Mouse (Mus musculus) liver, embryonic 11.5 days (tissue): ENCODE data around the gene Gm49361. TPM values are rescaled to one million over a fixed set of nuclear protein-coding genes. Genes with fewer than 3 reads are reported as not detected.

ENCODE experiments used
- ATAC-seq: fragments of 200-750 bp; cut with Nextera tagmentation; replicated peaks from 2 replicates; pipeline ENCODE4 v1.8.0; 2017; ENCODE audit warnings: moderate number of reproducible peaks, mild to moderate bottlenecking, moderate TSS enrichment, moderate library complexity; ENCODE audit not compliant: low FRiP score
- DNase-seq: peaks from one replicate; pipeline ENCODE4 v3.0.0-alpha.2; 2017; ENCODE audit warnings: low spot score
- H3K27ac ChIP-seq: fragments of 300-500 bp; sonication (generic); 2 replicates; pipeline ENCODE4 v1.5.1; 2014; ENCODE audit warnings: mild to moderate bottlenecking, low read depth, low read length, control low read depth
- H3K27me3 ChIP-seq: fragments of 300-500 bp; sonication (generic); replicated peaks from 2 replicates; pipeline ENCODE4 v1.6.1; 2014; ENCODE audit warnings: low read length, mixed read lengths; ENCODE audit not compliant: control insufficient read depth, insufficient read depth
- H3K36me3 ChIP-seq: fragments of 300-500 bp; sonication (generic); 2 replicates; pipeline ENCODE4 v1.6.1; 2014; ENCODE audit warnings: mild to moderate bottlenecking, low read length, moderate library complexity, mixed read lengths; ENCODE audit not compliant: control insufficient read depth, insufficient read depth
- H3K4me1 ChIP-seq: fragments of 300-500 bp; sonication (generic); replicated peaks from 2 replicates; pipeline ENCODE4 v1.6.1; 2014; ENCODE audit warnings: low read length, mixed read lengths; ENCODE audit not compliant: control insufficient read depth, insufficient read depth
- H3K4me2 ChIP-seq: fragments of 300-500 bp; sonication (generic); 2 replicates; pipeline ENCODE4 v1.6.1; 2014; ENCODE audit warnings: mild to moderate bottlenecking, control low read depth, moderate library complexity
- H3K4me3 ChIP-seq: fragments of 300-500 bp; sonication (generic); 2 replicates; pipeline ENCODE4 v1.5.1; 2014; ENCODE audit warnings: low read depth, low read length, control low read depth
- H3K9ac ChIP-seq: fragments of 300-500 bp; sonication (generic); 2 replicates; pipeline ENCODE4 v1.6.1; 2014; ENCODE audit warnings: low read depth, low read length, control low read depth
- H3K9me3 ChIP-seq: fragments of 300-500 bp; sonication (generic); 2 replicates; pipeline ENCODE4 v1.6.1; 2016; ENCODE audit warnings: low read length, inconsistent platforms, mixed read lengths; ENCODE audit not compliant: control insufficient read depth
- WGBS: fragments of 180-500 bp; shearing (Covaris S2); extraction: QIAGEN DNeasy Blood & Tissue Kit; methylation state at CpG from one replicate; pipeline ENCODE4 v1.1.7; 2014; 5-methylcytosine and 5-hydroxymethylcytosine counted together
- polyA plus RNA-seq: library from polyadenylated mRNA; unstranded; fragments of >200 nt; fragmentation: Nextera tagmentation; extraction: Ambion mirVana; gene quantifications from 2 replicates; pipeline ENCODE4 v1.2.1, GENCODE M21; 2014

The Gm49361 gene
- polyA plus RNA-seq, 1 experiment from 2014 or later = not detected

DNA sequence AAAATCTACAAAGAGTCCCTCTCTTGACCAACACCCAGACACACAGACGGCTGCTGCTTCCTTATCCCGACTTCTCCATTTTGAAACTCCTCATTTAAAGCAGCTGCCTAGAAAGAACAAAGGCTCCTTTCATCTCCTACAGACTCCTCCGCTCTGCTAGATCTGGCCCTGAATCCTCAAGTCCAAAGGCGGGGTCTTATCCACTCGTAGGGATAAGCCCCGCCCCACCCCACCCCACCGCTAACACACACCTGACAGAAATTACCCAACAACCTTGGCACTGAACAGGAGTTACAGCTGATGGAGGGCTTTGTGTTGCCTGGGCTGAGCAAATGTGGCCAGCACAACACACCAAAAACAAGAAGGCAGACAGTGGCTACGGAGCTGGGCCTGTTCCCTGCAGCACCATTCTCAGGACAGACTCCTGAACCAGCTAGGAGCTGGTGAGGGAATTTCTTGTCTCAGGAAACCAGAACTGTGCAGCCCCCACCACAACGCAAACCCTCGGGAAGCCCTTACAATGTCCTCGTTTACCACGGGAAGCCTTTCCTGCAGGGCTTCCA, 43.9 kb downstream of the Gm49361 start:
- no peaks in the 10 kb centered on the region for H3K4me1 ChIP-seq
- H3K36me3 ChIP-seq = peaks cover 8% of the 10 kb centered on the region; the same call in 1 of the 2 replicates
- no peaks in the 10 kb centered on the region for H3K27me3 ChIP-seq
- DNase-seq = no peak
- 75% methylated on average over 12 of the region's 12 CpGs for WGBS
- H3K27ac ChIP-seq = no peak overlapping the region
- no peak for ATAC-seq
- H3K9ac ChIP-seq = no peak overlapping the region
- no peak overlapping the region for H3K4me3 ChIP-seq
- H3K4me2 ChIP-seq = no peak overlapping the region
- no peaks in the 10 kb centered on the region for H3K9me3 ChIP-seq

DNA sequence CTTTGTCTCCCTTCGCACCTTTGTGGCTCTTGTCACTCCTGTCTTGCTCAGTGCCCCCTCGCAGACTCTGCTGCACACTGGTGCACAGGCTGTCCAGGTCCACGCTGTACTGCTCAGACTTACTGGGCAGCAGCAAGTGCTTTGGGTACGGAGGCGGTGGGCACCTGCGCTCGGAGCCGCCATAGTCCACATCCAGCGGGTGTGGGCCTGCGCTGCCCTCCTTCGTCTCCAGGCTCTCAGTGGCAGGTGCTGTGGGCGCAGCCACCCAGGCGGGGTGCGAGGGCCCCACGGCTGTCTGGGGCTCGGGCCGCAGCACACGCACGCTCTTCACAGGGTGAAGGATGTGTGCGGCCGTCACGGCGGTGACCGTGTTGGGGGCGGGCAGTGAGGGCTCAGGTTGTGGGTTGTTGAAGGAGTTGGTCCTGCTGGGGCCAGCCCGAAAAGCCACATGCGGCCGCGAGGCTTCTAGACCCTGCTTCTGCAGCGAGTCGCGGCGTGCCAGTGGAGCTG, 46.4 kb downstream of the Gm49361 start:
- H3K9ac ChIP-seq = no peak overlapping the region
- no peak for DNase-seq
- WGBS = 93% methylated on average over 33 of the region's 33 CpGs

DNA sequence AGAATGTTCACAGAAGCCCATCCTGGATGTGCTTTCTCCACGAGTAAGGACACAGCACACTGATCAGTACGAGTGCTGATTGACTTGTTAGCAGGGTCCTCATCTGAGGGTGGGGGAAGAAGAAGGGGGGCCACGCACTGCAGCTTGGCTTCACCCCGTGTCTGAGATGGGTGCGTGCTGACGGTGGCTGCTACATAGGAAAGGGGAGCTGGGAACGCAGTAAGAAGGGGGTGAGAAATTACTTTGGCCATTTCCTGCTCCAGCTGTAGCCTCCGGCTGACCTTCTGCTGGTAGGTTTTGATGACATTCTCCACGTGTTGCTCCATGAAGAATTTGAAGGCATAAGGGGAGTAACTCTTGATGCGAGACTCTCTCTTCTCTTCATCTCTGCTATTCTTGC, 46.9 kb downstream of the Gm49361 start:
- Histone ChIP-seq H3K4me1 (no peaks in the 10 kb centered on the region), H3K4me2 (no peak overlapping the region), H3K36me3 (peaks cover 19% of the 10 kb centered on the region), H3K9me3 (no peaks in the 10 kb centered on the region), H3K4me3 (no peak overlapping the region), H3K9ac (no peak overlapping the region), H3K27ac (no peak overlapping the region), H3K27me3 (no peaks in the 10 kb centered on the region)
- DNase-seq = no peak
- ATAC-seq = no peak
- 87% methylated on average over 10 of the region's 10 CpGs for WGBS

More for the DNA sequence above, 46.4 kb downstream of the Gm49361 start:
- Histone ChIP-seq H3K36me3 (peaks cover 17% of the 10 kb centered on the region), H3K4me3 (no peak overlapping the region), H3K27me3 (no peaks in the 10 kb centered on the region), H3K27ac (no peak overlapping the region), H3K9me3 (no peaks in the 10 kb centered on the region), H3K4me2 (no peak overlapping the region), H3K4me1 (no peaks in the 10 kb centered on the region)
- no peak for ATAC-seq

DNA sequence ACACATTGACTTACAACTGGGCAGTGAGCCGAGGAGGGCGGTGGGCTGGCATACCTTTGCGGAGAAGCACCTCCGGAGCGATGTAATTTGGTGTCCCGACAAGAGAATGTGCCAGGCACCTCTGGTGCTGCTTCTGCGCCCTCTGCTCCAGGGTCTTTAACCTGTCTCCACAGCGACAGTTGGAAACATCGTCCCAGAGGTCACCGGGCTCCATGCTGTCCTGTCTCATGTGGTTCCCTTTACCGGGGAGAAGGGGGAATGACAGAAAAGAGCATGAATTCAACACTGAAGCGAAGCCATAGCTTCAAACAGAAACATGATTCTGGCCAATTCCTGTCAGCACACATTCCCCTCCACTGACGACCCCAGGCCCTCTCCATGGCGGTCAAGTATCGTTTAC, 49.8 kb downstream of the Gm49361 start:
- Histone ChIP-seq H3K9me3 (no peaks in the 10 kb centered on the region), H3K27me3 (no peaks in the 10 kb centered on the region), H3K27ac (no peak overlapping the region), H3K9ac (no peak overlapping the region), H3K4me1 (no peaks in the 10 kb centered on the region), H3K36me3 (peaks cover 27% of the 10 kb centered on the region), H3K4me2 (no peak overlapping the region), H3K4me3 (no peak overlapping the region)
- DNase-seq = no peak
- ATAC-seq = no peak
- 90% methylated on average over 15 of the region's 15 CpGs for WGBS

DNA sequence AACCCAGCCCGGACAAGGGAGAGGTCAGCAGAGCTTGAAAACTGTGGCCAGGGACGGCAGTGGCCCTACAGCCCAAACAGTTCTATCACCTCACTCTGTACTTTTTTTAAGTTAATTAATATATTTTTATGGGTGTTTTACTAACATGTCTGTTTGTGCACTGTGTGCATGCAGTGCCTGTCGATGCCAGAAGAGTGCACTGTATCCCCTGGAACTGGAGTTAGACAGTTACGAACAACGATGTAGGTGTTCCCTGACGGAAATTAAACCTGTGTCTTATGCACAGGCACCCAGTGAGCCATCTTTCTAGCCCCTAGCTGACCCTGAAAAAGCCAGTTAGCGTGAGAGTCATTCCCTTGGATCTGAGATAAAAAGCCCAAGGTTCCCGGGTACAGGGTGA, 50.4 kb downstream of the Gm49361 start:
- 91% methylated on average over 8 of the region's 8 CpGs for WGBS
- no peak for DNase-seq
- peaks cover 29% of the 10 kb centered on the region for H3K36me3 ChIP-seq

DNA sequence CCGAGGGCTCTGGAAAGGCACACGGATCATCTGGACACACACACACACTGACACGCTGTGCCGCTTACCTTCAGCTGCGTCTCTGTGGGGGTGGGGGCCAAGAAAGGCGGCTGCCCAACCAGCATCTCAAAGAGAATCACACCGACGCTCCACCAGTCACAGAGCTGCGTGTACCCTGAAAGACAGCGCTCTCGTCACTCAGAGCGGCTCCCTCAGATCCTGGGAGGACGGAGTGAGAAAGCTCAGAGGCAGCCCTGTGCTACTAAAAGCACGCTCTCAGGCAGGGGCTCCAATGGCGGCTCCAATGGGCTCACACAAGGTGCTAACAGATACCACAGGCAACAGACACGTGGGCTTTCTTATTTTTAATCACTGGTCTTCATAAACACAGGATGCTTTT, 51.7 kb downstream of the Gm49361 start:
- 86% methylated on average over 16 of the region's 16 CpGs for WGBS
- Histone ChIP-seq H3K36me3 (peaks cover 22% of the 10 kb centered on the region), H3K4me1 (no peaks in the 10 kb centered on the region), H3K4me2 (no peak overlapping the region), H3K27me3 (no peaks in the 10 kb centered on the region), H3K27ac (no peak overlapping the region), H3K4me3 (no peak overlapping the region), H3K9ac (no peak overlapping the region), H3K9me3 (no peaks in the 10 kb centered on the region)
- DNase-seq (no peak), ATAC-seq (no peak)

More for the DNA sequence above, 50.4 kb downstream of the Gm49361 start:
- no peaks in the 10 kb centered on the region for H3K27me3 ChIP-seq
- no peak overlapping the region for H3K9ac ChIP-seq
- H3K9me3 ChIP-seq = no peaks in the 10 kb centered on the region
- no peak overlapping the region for H3K27ac ChIP-seq
- H3K4me3 ChIP-seq = no peak overlapping the region
- no peak for ATAC-seq
- no peak overlapping the region for H3K4me2 ChIP-seq
- no peaks in the 10 kb centered on the region for H3K4me1 ChIP-seq

DNA sequence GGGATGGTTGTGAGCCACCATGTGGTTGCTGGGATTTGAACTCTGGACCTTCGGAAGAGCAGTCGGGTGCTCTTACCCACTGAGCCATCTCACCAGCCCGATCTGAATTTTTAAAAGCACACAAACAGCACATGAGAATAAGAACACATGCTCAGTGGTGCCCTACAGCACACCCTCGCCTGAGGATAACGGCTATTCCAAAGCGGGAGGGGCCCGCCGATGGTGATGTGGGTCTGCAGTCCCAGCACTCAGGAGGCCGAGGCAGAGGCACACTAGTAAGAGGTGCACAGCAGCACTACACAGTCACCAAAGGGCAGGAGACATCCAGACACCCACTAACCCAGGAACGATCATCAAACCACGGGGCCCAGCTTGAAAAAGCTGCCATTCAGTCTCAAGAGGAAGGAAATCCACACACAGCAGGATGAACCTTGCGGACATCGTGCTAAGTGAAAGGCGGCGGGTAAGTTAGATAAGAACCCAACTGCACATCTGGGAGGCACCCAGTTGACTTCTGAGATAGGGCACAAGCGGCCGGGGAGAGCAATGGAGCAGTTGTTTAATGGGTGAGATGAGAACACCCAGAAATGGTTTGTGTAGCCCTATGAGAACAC, 53.3 kb downstream of the Gm49361 start:
- WGBS = 43% methylated on average over 17 of the region's 17 CpGs
- Histone ChIP-seq H3K9me3 (no peaks in the 10 kb centered on the region), H3K4me2 (peak overlapping the region; percentile 56), H3K27me3 (no peaks in the 10 kb centered on the region), H3K36me3 (peaks cover 21% of the 10 kb centered on the region), H3K27ac (peak overlapping the region; percentile 88), H3K4me1 (no peaks in the 10 kb centered on the region), H3K9ac (peak overlapping the region; percentile 41; the same call in 1 of the 2 replicates), H3K4me3 (no peak overlapping the region)
- peak; percentile 66 for DNase-seq
- ATAC-seq = peak; percentile 95

DNA sequence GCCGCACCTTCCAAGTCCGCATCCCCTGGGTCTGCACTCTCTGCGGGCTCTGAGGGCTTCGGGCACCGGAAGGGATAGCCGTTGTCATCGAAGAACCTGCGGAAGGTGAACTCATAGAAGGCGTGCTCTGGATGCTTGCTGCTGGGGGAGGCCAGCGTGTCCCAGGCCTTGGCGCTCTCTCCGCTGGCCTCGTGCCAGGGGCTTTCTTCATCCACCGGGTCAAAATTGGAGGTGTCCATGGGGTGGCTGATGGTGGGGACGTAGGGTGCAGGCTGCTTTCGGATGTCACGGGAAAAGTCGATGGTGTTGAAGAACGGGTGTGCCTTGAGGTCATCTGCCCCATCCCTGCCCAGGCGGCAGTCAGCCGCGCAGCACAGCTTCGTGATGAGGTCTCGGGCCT, 54.6 kb downstream of the Gm49361 start:
- no peaks in the 10 kb centered on the region for H3K9me3 ChIP-seq
- H3K27me3 ChIP-seq = no peaks in the 10 kb centered on the region
- H3K4me3 ChIP-seq = no peak overlapping the region
- H3K36me3 ChIP-seq = peaks cover 21% of the 10 kb centered on the region
- 96% methylated on average over 24 of the region's 24 CpGs for WGBS
- H3K9ac ChIP-seq = no peak overlapping the region
- H3K27ac ChIP-seq = no peak overlapping the region
- ATAC-seq (no peak), DNase-seq (no peak)
- no peak overlapping the region for H3K4me2 ChIP-seq
- no peaks in the 10 kb centered on the region for H3K4me1 ChIP-seq

DNA sequence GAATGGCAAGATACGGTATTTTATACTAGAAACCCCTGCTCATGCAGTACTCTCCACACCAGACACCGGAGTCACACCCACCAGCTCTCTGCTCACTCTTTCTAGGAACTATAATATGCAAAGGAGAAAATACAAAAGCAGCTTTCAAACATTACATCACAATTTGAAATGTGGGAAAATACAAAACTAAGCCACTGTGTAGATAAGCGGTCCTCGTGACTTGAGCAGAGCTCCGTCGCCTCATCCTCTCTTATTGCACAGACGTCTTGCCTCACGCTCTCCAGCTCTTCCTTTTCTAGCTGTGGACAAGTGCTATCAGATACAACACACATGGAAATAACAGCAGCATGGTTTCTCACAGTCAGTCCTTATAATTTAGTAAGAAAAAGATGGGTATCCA, 55.2 kb downstream of the Gm49361 start:
- Histone ChIP-seq H3K4me3 (no peak overlapping the region), H3K4me1 (no peaks in the 10 kb centered on the region), H3K27me3 (no peaks in the 10 kb centered on the region), H3K27ac (no peak overlapping the region), H3K36me3 (peaks cover 15% of the 10 kb centered on the region), H3K9ac (no peak overlapping the region), H3K4me2 (no peak overlapping the region), H3K9me3 (no peaks in the 10 kb centered on the region)
- WGBS = 74% methylated on average over 8 of the region's 8 CpGs
- DNase-seq (no peak), ATAC-seq (no peak)
